Mouse (Mus musculus): ENCODE measurements around the gene Ccdc127. TPM values are rescaled to one million over a fixed set of nuclear protein-coding genes. Genes with fewer than 3 reads are reported as not detected.

The Ccdc127 gene
- polyA plus RNA-seq, 1 experiment from 2014 or later, result 67.6 TPM

DNA sequence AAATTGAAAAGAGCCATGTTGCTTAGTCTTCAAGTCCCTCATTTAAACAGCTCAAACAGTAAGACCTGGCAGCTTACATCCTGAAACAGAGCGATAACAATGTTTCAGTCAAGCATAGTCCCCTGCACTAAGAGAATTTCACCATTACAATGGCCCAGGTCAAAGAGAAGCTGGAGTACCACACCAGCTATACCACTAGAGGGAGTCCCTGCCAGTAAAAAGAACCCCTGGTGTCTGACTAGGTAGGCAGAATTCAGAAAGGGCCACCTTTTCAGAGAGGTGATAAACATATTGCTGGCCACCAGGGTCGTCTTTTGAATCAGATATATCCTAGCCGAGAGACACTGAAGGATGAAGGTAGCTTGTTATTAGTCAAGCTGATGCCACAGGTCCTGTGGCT is 9.1 kb upstream of the Ccdc127 start:
- 47% methylated on average over 3 of the region's 3 CpGs for WGBS
- Histone ChIP-seq H3K4me2 (no peak overlapping the region), H3K4me3 (replicated peaks) (no peak overlapping the region)

DNA sequence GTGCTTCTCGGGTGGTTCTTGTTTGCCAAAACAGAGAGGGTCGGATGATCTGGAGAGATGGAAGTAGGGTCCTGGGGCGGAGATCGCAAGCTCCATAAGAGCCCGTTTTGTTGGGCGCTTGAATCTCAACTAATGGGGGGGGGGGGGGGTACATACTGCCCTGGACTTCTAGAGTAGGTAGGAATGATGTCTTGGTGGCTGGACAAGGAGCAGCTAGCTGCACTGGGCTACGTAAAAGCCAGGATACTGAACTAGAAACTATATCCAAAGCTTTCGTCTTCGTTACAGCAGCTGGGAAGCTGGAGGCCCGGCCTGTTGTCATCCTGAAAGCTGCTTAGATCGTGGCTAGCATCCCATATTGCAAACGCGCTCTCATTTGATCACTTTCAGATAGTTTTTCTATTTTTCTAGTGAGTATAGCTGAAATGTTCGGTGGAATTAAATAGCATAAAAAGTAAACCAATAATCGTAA is 362 bp downstream of the Ccdc127 start:
- WGBS, result 1% methylated on average over 15 of the region's 15 CpGs
- H3K36me3 ChIP-seq (replicated peaks), result peaks cover 23% of the 10 kb centered on the region
- H3K4me3 ChIP-seq (replicated peaks), result peak overlapping the region; percentile 57
- no peaks in the 10 kb centered on the region for H3K9me3 ChIP-seq
- H3K27me3 ChIP-seq, result no peaks in the 10 kb centered on the region
- H3K4me1 ChIP-seq, result peaks cover 20% of the 10 kb centered on the region
- peak overlapping the region; percentile 77 for H3K9ac ChIP-seq
- peak; percentile 63; the same call in 1 of the 2 replicates for ATAC-seq (ENCODE audit: low FRiP score)
- peak overlapping the region; percentile 37; the same call in 1 of the 2 replicates for H3K27ac ChIP-seq
- peak overlapping the region; percentile 53 for H3K4me2 ChIP-seq

More for the DNA sequence above, 9.1 kb upstream of the Ccdc127 start:
- no peaks in the 10 kb centered on the region for H3K27me3 ChIP-seq
- H3K9ac ChIP-seq, result no peak overlapping the region
- H3K9me3 ChIP-seq, result no peaks in the 10 kb centered on the region
- H3K27ac ChIP-seq, result no peak overlapping the region
- ATAC-seq (ENCODE audit: low FRiP score), result no peak; the same call in 1 of the 2 replicates
- H3K36me3 ChIP-seq (replicated peaks), result peaks cover 60% of the 10 kb centered on the region
- no peaks in the 10 kb centered on the region for H3K4me1 ChIP-seq

DNA sequence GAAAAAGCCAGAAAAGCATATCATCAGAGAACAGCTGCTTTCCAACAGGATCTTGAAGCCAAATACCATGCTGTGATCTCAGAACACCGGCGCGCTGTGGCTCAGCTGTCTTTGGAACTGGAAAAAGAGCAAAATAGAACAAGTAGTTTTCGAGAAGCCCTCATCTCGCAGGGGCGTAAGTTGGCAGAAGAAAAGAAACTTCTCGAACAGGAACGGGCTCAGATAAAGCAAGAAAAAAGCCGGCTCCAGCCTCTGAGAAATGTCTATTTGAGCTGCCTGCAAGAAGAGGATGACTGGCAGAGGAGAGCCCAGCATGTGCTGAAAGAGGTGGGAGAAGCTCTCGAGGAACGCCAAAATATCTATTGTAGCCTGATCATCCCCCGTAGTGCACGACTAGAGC is 6.4 kb downstream of the Ccdc127 start:
- H3K9me3 ChIP-seq, result no peaks in the 10 kb centered on the region
- H3K4me1 ChIP-seq, result no peaks in the 10 kb centered on the region
- no peak for ATAC-seq (ENCODE audit: low FRiP score)
- H3K27ac ChIP-seq, result no peak overlapping the region
- 95% methylated on average over 13 of the region's 13 CpGs for WGBS
- no peak overlapping the region for H3K9ac ChIP-seq
- H3K27me3 ChIP-seq, result no peaks in the 10 kb centered on the region
- H3K4me2 ChIP-seq, result no peak overlapping the region
- H3K36me3 ChIP-seq (replicated peaks), result peaks cover 66% of the 10 kb centered on the region
- no peak overlapping the region for H3K4me3 ChIP-seq (replicated peaks)

DNA sequence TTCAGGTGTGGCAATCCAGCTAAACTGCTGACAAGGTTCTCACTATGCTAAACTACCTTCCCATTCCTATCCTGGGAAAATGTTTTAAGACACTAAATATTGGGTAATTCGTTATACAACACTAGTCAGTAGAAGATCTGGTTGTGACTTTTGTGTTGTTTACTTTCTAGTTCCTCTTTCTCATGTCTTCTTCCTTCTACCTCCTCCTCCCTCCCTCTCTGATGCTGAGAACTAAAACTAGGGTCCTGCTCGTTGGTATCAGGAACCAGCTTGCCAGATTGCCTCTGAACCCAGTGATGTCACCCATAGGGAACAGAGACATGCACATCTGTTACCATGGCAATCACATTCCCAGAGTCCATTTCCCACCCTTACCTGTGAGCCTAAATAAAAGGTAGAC is 12.1 kb downstream of the Ccdc127 start:
- WGBS, result 84% methylated on average over 2 of the region's 2 CpGs
- Histone ChIP-seq H3K9me3 (no peaks in the 10 kb centered on the region), H3K9ac (no peak overlapping the region), H3K27ac (no peak overlapping the region), H3K27me3 (no peaks in the 10 kb centered on the region), H3K36me3 (replicated peaks) (peaks cover 35% of the 10 kb centered on the region), H3K4me2 (no peak overlapping the region), H3K4me3 (replicated peaks) (no peak overlapping the region), H3K4me1 (no peaks in the 10 kb centered on the region)
- no peak for ATAC-seq (ENCODE audit: low FRiP score)

DNA sequence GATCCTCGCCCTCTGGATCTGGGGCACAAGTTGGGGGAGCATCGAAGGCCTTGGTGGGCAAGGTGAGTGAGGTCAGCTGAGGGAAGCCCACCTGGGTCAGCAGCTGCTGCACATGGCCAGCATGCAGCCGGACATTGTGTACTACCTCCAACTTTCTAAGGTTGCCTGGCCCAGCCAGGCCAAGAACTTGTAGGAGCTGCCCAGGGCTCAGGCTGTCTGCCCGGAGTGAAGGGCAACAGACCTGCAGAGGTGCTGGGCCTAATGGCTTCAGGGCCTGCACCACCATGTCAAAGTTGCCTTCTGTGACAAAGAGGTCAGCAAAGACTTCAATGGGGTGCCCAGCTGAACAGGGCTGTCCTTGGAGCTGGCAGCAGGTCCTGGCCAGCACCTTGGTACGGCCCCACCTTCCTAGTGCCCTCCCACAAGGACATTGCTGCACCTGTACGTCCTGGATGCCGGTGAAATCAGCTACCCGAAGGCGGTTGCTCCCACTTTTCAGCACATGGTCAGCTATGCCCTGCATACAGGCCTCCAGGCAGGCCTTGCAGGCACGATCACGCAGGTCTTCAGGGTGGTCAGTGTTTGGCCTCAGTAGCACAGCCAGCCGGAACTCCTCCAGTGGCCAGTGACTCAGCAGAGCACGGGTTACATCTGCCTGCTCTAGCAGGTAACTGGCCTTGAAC is 13.2 kb downstream of the Ccdc127 start:
- peak; percentile 30; the same call in 1 of the 2 replicates for ATAC-seq (ENCODE audit: low FRiP score)
- H3K4me3 ChIP-seq (replicated peaks), result no peak overlapping the region
- 92% methylated on average over 13 of the region's 13 CpGs for WGBS
- H3K27me3 ChIP-seq, result no peaks in the 10 kb centered on the region
- H3K9ac ChIP-seq, result no peak overlapping the region
- H3K36me3 ChIP-seq (replicated peaks), result peaks cover 29% of the 10 kb centered on the region
- H3K27ac ChIP-seq, result no peak overlapping the region
- no peak overlapping the region for H3K4me2 ChIP-seq
- H3K9me3 ChIP-seq, result no peaks in the 10 kb centered on the region
- no peaks in the 10 kb centered on the region for H3K4me1 ChIP-seq

DNA sequence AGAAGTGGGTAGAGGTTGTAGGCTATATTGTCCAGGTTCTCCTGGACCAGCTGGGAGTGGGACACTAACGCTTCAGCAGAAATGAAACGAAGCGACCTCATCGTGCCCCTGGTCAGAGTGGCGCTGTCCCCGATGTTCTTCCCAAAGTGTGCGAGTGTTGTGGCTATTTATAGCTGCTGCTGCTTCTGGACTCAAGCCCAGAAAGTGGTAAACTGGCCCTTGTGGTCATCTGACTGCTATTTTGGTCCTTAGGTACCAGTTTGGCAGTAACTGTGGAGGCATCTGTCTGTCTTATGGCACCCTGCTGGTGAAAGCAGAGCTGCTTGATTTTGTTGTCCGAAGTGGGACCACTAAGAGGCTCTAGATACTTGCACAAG is 13.7 kb downstream of the Ccdc127 start, which contains the start of gene Lrrc14b:
Lrrc14b (minus strand) TSS at position 147 of the 377 bp plus-strand sequence.
- Histone ChIP-seq H3K4me3 (replicated peaks) (no peak within 1 kb of the TSS), H3K4me1 (no peaks in the 10 kb centered on the region), H3K4me2 (no peak within 1 kb of the TSS), H3K27me3 (no peaks in the 10 kb centered on the region), H3K36me3 (replicated peaks) (peaks cover 24% of the 10 kb centered on the region), H3K27ac (no peak within 1 kb of the TSS), H3K9me3 (no peaks in the 10 kb centered on the region), H3K9ac (no peak within 1 kb of the TSS)
- ATAC-seq (ENCODE audit: low FRiP score), result no peak
- 89% methylated on average over 8 of the region's 8 CpGs for WGBS

DNA sequence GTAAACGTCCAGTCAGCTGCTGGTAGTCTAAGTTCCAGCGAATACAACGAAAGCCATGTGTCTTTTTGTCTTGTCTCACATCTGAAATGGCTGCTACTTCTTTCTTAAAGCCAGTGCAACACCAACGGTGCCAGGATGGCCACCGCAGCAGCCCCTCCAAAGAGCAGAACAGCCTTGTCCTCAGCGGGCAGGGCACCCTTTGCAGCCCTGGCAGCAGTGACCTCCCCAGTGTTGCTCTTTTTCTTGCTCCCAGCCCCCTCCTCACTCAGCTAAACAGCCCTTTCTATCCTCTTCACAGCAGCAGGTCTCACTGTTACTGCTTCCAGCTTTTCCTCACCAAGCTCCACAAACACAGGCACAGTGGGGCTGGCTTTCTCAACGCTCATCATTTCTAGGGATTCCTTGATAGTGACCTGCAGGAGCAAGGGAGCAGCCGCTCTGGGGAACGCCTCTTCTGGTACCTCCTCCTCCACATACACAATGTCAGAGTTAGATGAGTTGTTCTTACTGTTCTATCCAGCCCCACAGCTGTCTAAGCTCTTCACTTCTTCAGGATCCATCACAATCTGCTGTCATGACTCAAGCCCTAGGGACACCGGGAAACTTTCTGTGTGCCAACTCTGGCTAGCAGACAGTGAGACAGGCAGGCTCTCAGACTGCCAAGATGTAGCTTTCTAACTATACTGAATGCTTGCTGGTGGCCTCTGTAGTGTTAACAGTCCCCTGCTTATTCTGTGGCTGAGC is 31.6 kb downstream of the Ccdc127 start:
- H3K4me2 ChIP-seq, result no peak overlapping the region
- no peaks in the 10 kb centered on the region for H3K9me3 ChIP-seq
- 0 out of 2 replicates have a peak, but pooled peaks cover 5% of the 10 kb centered on the region for H3K27me3 ChIP-seq
- H3K36me3 ChIP-seq (replicated peaks), result no peaks in the 10 kb centered on the region
- no peak overlapping the region for H3K4me3 ChIP-seq (replicated peaks)
- H3K27ac ChIP-seq, result no peak overlapping the region
- H3K4me1 ChIP-seq, result peaks cover 12% of the 10 kb centered on the region; the same call in 1 of the 2 replicates
- peak; percentile 11; the same call in 1 of the 2 replicates for ATAC-seq (ENCODE audit: low FRiP score)
- H3K9ac ChIP-seq, result no peak overlapping the region
- WGBS, result 68% methylated on average over 10 of the region's 10 CpGs

DNA sequence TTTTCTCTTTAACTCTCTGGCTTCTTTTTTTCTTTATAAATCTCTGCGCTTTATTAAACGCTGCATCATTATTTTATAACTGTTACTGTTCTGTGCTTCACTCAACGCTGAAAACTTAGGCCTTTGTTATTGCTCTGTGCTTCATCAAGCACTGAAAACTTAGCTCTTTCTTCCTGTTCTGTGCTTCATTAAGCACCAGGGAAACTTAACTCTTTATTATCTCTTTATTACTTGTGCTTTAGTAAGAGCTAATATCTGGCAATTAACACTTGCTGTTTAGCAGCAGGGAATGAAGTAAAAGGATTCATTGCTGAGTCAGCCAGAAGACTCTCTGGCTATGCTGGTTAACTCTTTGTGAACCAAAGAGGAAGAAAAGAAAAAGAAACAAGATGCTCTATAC is 32.2 kb downstream of the Ccdc127 start:
- no peak overlapping the region for H3K4me3 ChIP-seq (replicated peaks)
- H3K4me2 ChIP-seq, result no peak overlapping the region
- H3K4me1 ChIP-seq, result peaks cover 12% of the 10 kb centered on the region; the same call in 1 of the 2 replicates
- ATAC-seq (ENCODE audit: low FRiP score), result peak; percentile 30; the same call in 1 of the 2 replicates
- H3K27me3 ChIP-seq, result 0 out of 2 replicates have a peak, but pooled peaks cover 5% of the 10 kb centered on the region
- H3K27ac ChIP-seq, result no peak overlapping the region
- 20% methylated on average over 3 of the region's 3 CpGs for WGBS
- no peak overlapping the region for H3K9ac ChIP-seq
- H3K9me3 ChIP-seq, result no peaks in the 10 kb centered on the region
- no peaks in the 10 kb centered on the region for H3K36me3 ChIP-seq (replicated peaks)

DNA sequence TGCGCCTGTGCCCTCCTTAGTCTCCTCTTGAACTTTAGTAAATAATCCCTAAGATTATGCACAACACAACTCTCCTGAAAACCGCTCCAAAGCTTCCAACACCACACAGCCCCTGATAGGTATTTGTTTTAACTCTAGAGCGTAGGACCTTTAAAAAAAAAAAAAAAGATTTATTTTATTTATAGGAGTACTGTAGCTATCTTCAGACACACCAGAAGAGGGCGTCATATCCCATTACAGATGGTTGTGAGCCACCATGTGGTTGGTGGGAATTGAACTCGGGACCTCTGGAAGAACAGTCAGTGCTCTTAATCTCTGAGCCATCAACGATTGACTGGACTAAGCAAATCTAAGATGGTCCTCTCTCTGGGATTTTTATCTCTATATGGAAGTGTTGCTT is 39.6 kb downstream of the Ccdc127 start:
- H3K27ac ChIP-seq, result no peak overlapping the region
- H3K9ac ChIP-seq, result no peak overlapping the region
- 68% methylated on average over 6 of the region's 6 CpGs for WGBS
- peak overlapping the region; percentile 63 for H3K4me2 ChIP-seq
- H3K27me3 ChIP-seq, result no peaks in the 10 kb centered on the region
- H3K4me3 ChIP-seq (replicated peaks), result peak overlapping the region; percentile 56
- H3K9me3 ChIP-seq, result no peaks in the 10 kb centered on the region
- peaks cover 6% of the 10 kb centered on the region; the same call in 1 of the 2 replicates for H3K4me1 ChIP-seq
- ATAC-seq (ENCODE audit: low FRiP score), result no peak
- no peaks in the 10 kb centered on the region for H3K36me3 ChIP-seq (replicated peaks)

DNA sequence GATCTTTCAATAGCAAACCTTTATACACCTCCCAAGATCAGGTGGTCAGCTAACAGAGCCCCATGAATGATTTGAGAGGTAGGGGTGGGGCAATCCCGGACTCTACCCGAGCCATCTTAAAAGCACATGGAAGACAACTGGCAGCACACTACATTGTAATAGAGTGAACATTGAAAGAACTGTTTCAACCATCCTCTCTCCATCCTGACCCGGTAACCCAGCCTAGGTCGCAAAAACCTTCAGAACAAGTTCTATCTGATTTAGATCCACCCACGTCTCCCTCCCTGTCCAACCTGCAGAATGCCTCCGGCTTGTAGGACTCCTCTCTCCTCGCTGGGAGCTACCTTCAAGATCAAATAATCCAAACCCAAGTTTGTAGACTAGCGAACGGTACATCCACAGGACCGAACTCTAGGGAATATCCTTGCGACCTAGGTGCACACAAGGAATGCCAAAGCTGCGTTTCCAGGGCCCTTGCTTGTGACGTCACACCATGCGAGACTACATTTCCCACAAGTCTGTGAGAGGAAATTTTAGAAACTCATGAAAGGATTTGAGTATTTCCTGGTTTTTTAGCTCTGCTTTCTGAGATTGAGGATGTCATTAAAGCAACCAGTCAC is 40.4 kb downstream of the Ccdc127 start, which contains the start of gene Zfp72:
Zfp72 (minus strand) TSS at position 466 of the 620 bp plus-strand sequence.
- Histone ChIP-seq H3K36me3 (replicated peaks) (no peaks in the 10 kb centered on the region), H3K4me2 (peak within 1 kb of the TSS; percentile 63), H3K27me3 (no peaks in the 10 kb centered on the region), H3K4me3 (replicated peaks) (peak within 1 kb of the TSS; percentile 56), H3K9ac (peak within 1 kb of the TSS; percentile 50), H3K4me1 (peaks cover 6% of the 10 kb centered on the region; the same call in 1 of the 2 replicates), H3K9me3 (no peaks in the 10 kb centered on the region), H3K27ac (no peak within 1 kb of the TSS)
- WGBS, result 3% methylated on average over 14 of the region's 14 CpGs
- peak; percentile 90 for ATAC-seq (ENCODE audit: low FRiP score)

DNA sequence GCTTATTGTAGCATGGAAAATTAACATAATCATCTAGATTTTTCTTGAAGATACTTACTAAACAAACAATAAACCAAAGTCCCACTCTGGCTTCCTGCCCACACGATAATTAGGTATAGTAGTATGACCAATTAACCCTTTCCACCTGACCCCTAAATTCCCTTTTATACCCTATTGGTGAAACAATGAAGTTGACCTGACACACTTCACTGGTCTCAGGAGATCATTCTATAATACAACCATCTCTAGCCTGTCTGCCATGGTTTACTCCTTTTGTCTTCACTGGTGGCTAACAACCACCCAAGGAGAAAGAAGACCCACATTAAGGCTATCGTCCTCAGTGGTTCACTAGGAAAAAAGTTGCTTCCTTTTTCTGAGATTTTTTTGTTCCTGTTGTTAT is 41.0 kb downstream of the Ccdc127 start:
- peaks cover 6% of the 10 kb centered on the region; the same call in 1 of the 2 replicates for H3K4me1 ChIP-seq
- no peak overlapping the region for H3K4me2 ChIP-seq
- H3K9me3 ChIP-seq, result no peaks in the 10 kb centered on the region
- H3K27me3 ChIP-seq, result no peaks in the 10 kb centered on the region
- H3K9ac ChIP-seq, result no peak overlapping the region
- no peak overlapping the region for H3K4me3 ChIP-seq (replicated peaks)
- ATAC-seq (ENCODE audit: low FRiP score), result peak; percentile 65
- no peaks in the 10 kb centered on the region for H3K36me3 ChIP-seq (replicated peaks)
- H3K27ac ChIP-seq, result no peak overlapping the region
- 76% methylated on average over 2 of the region's 2 CpGs for WGBS

DNA sequence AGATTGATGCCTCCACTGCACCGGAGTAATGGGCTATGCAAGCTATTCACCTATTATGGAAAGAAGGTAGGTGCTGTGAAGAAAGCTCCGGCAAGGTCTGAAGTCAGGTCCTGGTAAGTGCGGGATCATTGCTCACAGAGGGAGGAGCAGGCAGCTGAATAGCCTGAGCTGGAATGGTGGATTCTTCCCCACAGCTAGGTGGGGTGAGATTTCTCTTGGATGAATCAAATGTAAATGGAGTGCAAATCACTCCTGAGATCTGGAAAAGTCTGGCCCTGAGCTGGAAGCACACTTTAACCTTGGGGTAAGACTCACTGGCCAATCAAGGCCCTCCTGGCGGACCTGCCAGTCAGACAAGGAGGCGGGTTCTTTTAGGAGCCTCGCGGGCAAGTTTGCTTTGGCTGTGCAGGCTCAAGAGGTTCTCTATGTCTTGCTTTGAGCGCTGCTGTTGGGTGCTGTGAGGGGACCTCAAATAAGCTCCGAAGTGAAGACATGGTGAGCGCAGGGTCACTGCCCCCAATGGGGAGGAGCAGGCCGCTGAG is 49.3 kb downstream of the Ccdc127 start, which contains the start of gene Ftl1-ps1:
Ftl1-ps1 (plus strand) TSS at position 397 of the 542 bp plus-strand sequence.
- H3K27me3 ChIP-seq, result 0 out of 2 replicates have a peak, but pooled peaks cover 4% of the 10 kb centered on the region
- H3K4me2 ChIP-seq, result peak within 1 kb of the TSS; percentile 27
- no peaks in the 10 kb centered on the region for H3K36me3 ChIP-seq (replicated peaks)
- H3K9me3 ChIP-seq, result no peaks in the 10 kb centered on the region
- H3K4me1 ChIP-seq, result no peaks in the 10 kb centered on the region
- no peak within 1 kb of the TSS for H3K9ac ChIP-seq
- ATAC-seq (ENCODE audit: low FRiP score), result no peak
- WGBS, result 11% methylated on average over 11 of the region's 11 CpGs
- no peak within 1 kb of the TSS for H3K4me3 ChIP-seq (replicated peaks)
- no peak within 1 kb of the TSS for H3K27ac ChIP-seq
